Mouse (Mus musculus) myocyte (in vitro differentiated cells): ENCODE data around the gene Eef1a1.

ENCODE experiments used
- CEBPB ChIP-seq: IDR thresholded peaks from 2 replicates; pipeline ENCODE4 v1.6.1; 2011; ENCODE audit warnings: mild to moderate bottlenecking, moderate library complexity; ENCODE audit not compliant: poor library complexity, insufficient read depth, severe bottlenecking
- E2F4 ChIP-seq: IDR thresholded peaks from one replicate; pipeline ENCODE4 v1.6.1; 2011; ENCODE audit warnings: mild to moderate bottlenecking, control low read depth, moderate library complexity; ENCODE audit not compliant: insufficient read depth
- MAX ChIP-seq: IDR thresholded peaks from one replicate; pipeline ENCODE4 v1.6.1; 2011; ENCODE audit warnings: low read depth, mild to moderate bottlenecking, control low read depth
- MYOD1 ChIP-seq, 3 experiments: IDR thresholded peaks; one replicate each; pipeline ENCODE4 v1.6.1; 2011; ENCODE audit warnings: control low read depth in 2 of 3, low read depth in 2 of 3, mild to moderate bottlenecking in 2 of 3, moderate library complexity in 1 of 3; ENCODE audit not compliant: insufficient read length in 2 of 3, control insufficient read depth in 1 of 3
- MYOG ChIP-seq, 3 experiments: IDR thresholded peaks; one replicate each; pipeline ENCODE4 v1.6.1; 2011; ENCODE audit warnings: control low read depth in 2 of 3, low read depth in 2 of 3, mild to moderate bottlenecking in 2 of 3; ENCODE audit not compliant: insufficient read length in 2 of 3, control insufficient read depth in 1 of 3, insufficient read depth in 1 of 3
- POLR2A ChIP-seq: IDR thresholded peaks from one replicate; pipeline ENCODE4 v1.6.1; 2011; ENCODE audit warnings: low read depth, mild to moderate bottlenecking, control low read depth, moderate library complexity; ENCODE audit not compliant: insufficient read length
- POLR2AphosphoS2 ChIP-seq: IDR thresholded peaks from one replicate; pipeline ENCODE4 v1.6.1; 2011; ENCODE audit warnings: low read depth, control low read depth; ENCODE audit not compliant: insufficient read length
- REST ChIP-seq: IDR thresholded peaks from one replicate; pipeline ENCODE4 v1.6.1; 2011; ENCODE audit warnings: mild to moderate bottlenecking, control low read depth, moderate library complexity; ENCODE audit not compliant: insufficient read depth, insufficient read length
- SRF ChIP-seq: IDR thresholded peaks from one replicate; pipeline ENCODE4 v1.6.1; 2011; ENCODE audit warnings: low read depth; ENCODE audit not compliant: control insufficient read depth, insufficient read length
- TCF12 ChIP-seq: IDR thresholded peaks from one replicate; pipeline ENCODE4 v1.6.1; 2011; ENCODE audit warnings: mild to moderate bottlenecking, control low read depth; ENCODE audit not compliant: poor library complexity, insufficient read depth, severe bottlenecking
- TCF3 ChIP-seq: IDR thresholded peaks from one replicate; pipeline ENCODE4 v1.6.1; 2011; ENCODE audit warnings: low read depth, control low read depth; ENCODE audit not compliant: insufficient read length
- USF1 ChIP-seq: IDR thresholded peaks from one replicate; pipeline ENCODE4 v1.6.1; 2011; ENCODE audit warnings: low read depth, mild to moderate bottlenecking, control low read depth, moderate library complexity

- TF ChIP-seq USF1 (no peak), CEBPB (no peak), POLR2A (no peak), E2F4 (no peak), MYOG (IDR thresholded peaks at IDR 0.05; ENCODE audit: control insufficient read depth in 1 of 3, insufficient read depth in 1 of 3, insufficient read length in 2 of 3, low read depth in 2 of 3) (no peak), POLR2AphosphoS2 (no peak), MYOD1 (IDR thresholded peaks at IDR 0.05; ENCODE audit: control insufficient read depth in 1 of 3, insufficient read length in 2 of 3, low read depth in 2 of 3) (no peak), TCF12 (no peak), MAX (no peak), TCF3 (no peak), SRF (no peak), REST (no peak)
These were observed 17.7 kb upstream of the Eef1a1 start for GRCm38 (mm10) chr9:78506722-78507077.
